Mouse (Mus musculus) liver, embryonic 16.5 days (tissue): ENCODE measurements around the gene Rex2. TPM values are rescaled to one million over a fixed set of nuclear protein-coding genes. Genes with fewer than 3 reads are reported as not detected.
"Not testable (repeated sequence)": the region's sequence is repeated elsewhere in the genome, so short reads cannot be mapped to it uniquely, and the experiment has no call there.

Source experiments
- ATAC-seq: fragments of 200-750 bp; cut with Nextera tagmentation; 2 replicates; pipeline ENCODE4 v1.8.0; 2017; ENCODE audit warnings: low read depth, mild to moderate bottlenecking, moderate number of reproducible peaks, moderate library complexity
- H3K27ac ChIP-seq: fragments of 300-500 bp; sonication (generic); 2 replicates; pipeline ENCODE4 v1.5.1; 2014; ENCODE audit warnings: mild to moderate bottlenecking, low read length
- H3K27me3 ChIP-seq: fragments of 300-500 bp; sonication (generic); 2 replicates; pipeline ENCODE4 v1.6.1; 2014; ENCODE audit warnings: low read depth, low read length, mixed read lengths; ENCODE audit not compliant: control insufficient read depth, insufficient read depth
- H3K36me3 ChIP-seq: fragments of 300-500 bp; sonication (generic); 2 replicates; pipeline ENCODE4 v1.6.1; 2014; ENCODE audit warnings: mild to moderate bottlenecking; ENCODE audit not compliant: control insufficient read depth, insufficient read depth
- H3K4me1 ChIP-seq: fragments of 300-500 bp; sonication (generic); 2 replicates; pipeline ENCODE4 v1.6.1; 2014; ENCODE audit warnings: low read depth, low read length, mixed read lengths; ENCODE audit not compliant: control insufficient read depth
- H3K4me2 ChIP-seq: fragments of 300-500 bp; sonication (generic); 2 replicates; pipeline ENCODE4 v1.6.1; 2014; ENCODE audit warnings: low read depth, low read length, mixed read lengths
- H3K4me3 ChIP-seq: fragments of 300-500 bp; sonication (generic); 2 replicates; pipeline ENCODE4 v1.5.1; 2014; ENCODE audit warnings: low read depth, mild to moderate bottlenecking, low read length
- H3K9ac ChIP-seq: fragments of 300-500 bp; sonication (generic); 2 replicates; pipeline ENCODE4 v1.6.1; 2014; ENCODE audit warnings: low read depth, low read length
- H3K9me3 ChIP-seq: fragments of 300-500 bp; sonication (generic); replicated peaks from 2 replicates; pipeline ENCODE4 v1.6.1; 2016; ENCODE audit warnings: low read length; ENCODE audit not compliant: control insufficient read depth
- WGBS: fragments of 180-500 bp; shearing (Covaris S2); extraction: QIAGEN DNeasy Blood & Tissue Kit; methylation state at CpG from one replicate; pipeline ENCODE4 v1.1.7; 2014; ENCODE audit not compliant: insufficient replicate concordance; 5-methylcytosine and 5-hydroxymethylcytosine counted together
- polyA plus RNA-seq: library from polyadenylated mRNA; unstranded; fragments of >200 nt; fragmentation: Nextera tagmentation; extraction: Ambion mirVana; gene quantifications from 2 replicates; pipeline ENCODE4 v1.2.1, GENCODE M21; 2015

Gene Rex2
- polyA plus RNA-seq, 1 experiment from 2014 or later: not detected

- not testable (repeated sequence) for H3K36me3 ChIP-seq, H3K9ac ChIP-seq, H3K9me3 ChIP-seq, H3K4me1 ChIP-seq, H3K27ac ChIP-seq, H3K27me3 ChIP-seq
- Histone ChIP-seq H3K4me2 (peak overlapping the region; percentile 47), H3K4me3 (peak overlapping the region; percentile 36)
- ATAC-seq: peak; percentile 32; the same call in 1 of the 2 replicates
- under 1% methylated on average over 87 of the region's 109 CpGs for WGBS
These were observed 80.3 kb downstream of the Rex2 start for GRCm38 (mm10) chr4:147101666-147102626.

- H3K9ac ChIP-seq, H3K27ac ChIP-seq, H3K4me1 ChIP-seq, H3K27me3 ChIP-seq, ATAC-seq, H3K4me2 ChIP-seq, H3K4me3 ChIP-seq, H3K9me3 ChIP-seq, H3K36me3 ChIP-seq: not testable (repeated sequence)
- 36% methylated on average over 4 of the region's 4 CpGs for WGBS
These were observed 82.2 kb downstream of the Rex2 start for GRCm38 (mm10) chr4:147103814-147104213.

Other genes starting within 250 kb of the Rex2 start
- gene Gm21411, start 112.3 kb upstream of the Rex2 start, polyA plus RNA-seq: not detected in 2 replicates
- not detected in 2 replicates for gene Zfp989, start 49.9 kb upstream of the Rex2 start, polyA plus RNA-seq
- gene Zfp991, start 110.2 kb downstream of the Rex2 start, polyA plus RNA-seq: 2.7 and 3.1 TPM in 2 replicates